Mouse (Mus musculus) adrenal gland, postnatal 10 days (tissue): Measurements from ENCODE around the gene Cxcl1. TPM values are rescaled to one million over a fixed set of nuclear protein-coding genes. Genes with fewer than 3 reads are reported as not detected.
A peak's percentile ranks its signal among the peaks of the same experiment; 100 is the strongest.

Experiments
- DNase-seq: peaks from one replicate; pipeline ENCODE4 v3.0.0; 2021; ENCODE audit warnings: mixed read lengths
- total RNA-seq, 2 experiments: library from RNA; stranded (reverse); gene quantifications; 2 replicates each; pipeline ENCODE4 v1.2.3; 2021

Cxcl1 gene
- total RNA-seq, 2 experiments from 2014 or later: 1.3 TPM

GRCm38 (mm10) chr5:90884628-90885242 is 6.3 kb upstream of the Cxcl1 start:
- DNase-seq: peak; percentile 35

- DNase-seq: no peak
These were observed 2.4 kb upstream of the Cxcl1 start for GRCm38 (mm10) chr5:90888661-90889060.

DNA sequence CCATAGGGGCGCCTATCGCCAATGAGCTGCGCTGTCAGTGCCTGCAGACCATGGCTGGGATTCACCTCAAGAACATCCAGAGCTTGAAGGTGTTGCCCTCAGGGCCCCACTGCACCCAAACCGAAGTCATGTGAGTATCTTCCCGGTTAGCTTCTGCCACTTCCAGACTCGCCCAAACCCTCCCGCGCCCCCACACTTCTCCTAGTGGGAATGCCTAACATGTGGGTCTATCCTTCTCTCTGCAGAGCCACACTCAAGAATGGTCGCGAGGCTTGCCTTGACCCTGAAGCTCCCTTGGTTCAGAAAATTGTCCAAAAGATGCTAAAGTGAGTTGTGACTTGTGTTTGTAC is 398 bp downstream of the Cxcl1 start:
- no peak for DNase-seq

GRCm38 (mm10) chr5:90894231-90894630 is 3.2 kb downstream of the Cxcl1 start:
- DNase-seq: no peak

GRCm38 (mm10) chr5:90897429-90897828 is 6.4 kb downstream of the Cxcl1 start:
- no peak for DNase-seq

GRCm38 (mm10) chr5:90899308-90899707 is 8.3 kb downstream of the Cxcl1 start:
- DNase-seq: no peak

GRCm38 (mm10) chr5:90900147-90900546 is 9.1 kb downstream of the Cxcl1 start:
- DNase-seq: peak; percentile 78

DNA sequence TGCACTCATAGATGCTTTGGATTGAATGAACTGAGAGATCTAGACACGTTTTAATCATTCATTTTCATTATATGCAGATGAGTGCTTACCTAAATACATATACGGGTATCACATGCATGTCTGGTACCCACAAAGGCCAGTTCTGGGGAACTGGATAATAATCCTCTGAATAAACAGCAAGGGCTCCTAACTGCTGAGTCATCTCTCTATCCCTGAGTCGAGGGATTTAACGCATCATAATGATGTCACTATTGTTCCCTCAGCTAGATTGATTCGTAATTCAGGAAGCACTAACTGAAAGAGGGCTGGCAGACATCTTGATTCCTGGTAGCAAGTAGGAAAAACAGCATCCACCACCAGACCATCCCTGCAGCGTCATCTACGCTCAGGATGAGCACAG is 9.6 kb downstream of the Cxcl1 start:
- DNase-seq: no peak

DNA sequence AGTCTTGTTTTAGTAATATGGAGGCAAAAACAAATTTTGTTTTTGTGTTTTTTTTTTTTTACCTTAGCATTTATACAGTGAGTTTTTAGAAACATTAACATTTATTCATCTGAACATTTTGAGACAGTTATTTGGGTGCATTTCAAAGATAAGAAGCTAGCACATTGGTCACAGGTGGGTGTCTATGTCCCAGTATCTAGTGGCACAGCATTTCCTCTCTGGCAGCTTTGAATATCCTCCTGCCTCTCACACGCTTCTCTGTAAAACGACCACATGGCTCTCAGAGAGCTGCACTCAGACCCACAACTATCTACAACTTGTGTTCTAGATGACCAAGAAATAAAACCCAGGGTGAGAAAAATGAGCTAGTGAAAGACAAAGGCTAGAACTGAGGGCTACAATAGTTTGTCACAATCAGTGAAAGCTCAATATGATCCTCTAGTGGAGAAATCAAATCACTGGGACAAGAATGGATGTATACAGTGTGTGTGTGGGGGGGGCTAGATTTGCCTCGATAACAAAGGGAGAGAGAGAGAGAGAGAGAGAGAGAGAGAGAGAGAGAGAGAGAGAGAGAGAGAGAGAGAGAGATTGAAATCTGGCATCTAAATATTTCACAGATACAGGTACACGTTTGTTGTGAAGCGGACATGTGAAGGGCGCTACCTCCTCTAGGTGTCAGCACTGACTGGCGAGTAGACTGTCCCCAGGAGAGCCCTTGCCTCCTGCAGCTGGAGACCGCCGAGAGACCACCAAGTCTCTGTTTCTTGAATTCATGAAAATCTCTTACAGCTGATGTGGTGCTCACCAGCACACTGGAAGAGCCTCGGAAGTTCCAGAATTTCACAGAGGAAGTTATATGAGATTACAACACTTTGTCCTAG is 11.6 kb downstream of the Cxcl1 start:
- DNase-seq: no peak

DNA sequence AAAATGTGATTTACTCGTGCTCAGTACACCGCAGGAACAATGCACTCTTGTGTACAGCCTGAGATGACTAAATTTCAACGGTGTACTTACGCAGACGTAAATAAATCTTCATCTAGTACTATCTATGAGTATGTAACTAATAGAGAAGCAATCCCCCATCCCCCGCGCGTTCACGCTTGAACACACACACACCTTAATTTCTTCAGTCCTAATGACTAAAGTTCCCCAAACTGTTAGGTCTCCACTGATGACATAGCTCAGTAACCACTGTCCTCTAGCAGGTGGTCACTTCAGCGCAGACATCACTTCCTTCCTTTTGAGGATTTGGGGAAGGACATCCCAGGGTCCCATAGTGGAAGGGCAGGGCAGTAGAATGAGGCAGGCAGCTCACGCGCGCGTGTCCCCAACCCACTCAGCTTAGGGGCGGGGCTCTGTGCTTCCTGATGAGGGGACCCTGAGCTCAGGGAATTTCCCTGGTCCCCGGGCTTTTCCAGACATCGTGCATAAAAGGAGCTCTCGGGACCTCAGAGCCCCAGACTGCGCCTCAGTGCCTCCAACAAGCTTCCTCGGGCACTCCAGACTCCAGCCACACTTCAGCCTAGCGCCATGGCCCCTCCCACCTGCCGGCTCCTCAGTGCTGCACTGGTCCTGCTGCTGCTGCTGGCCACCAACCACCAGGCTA is 12.4 kb downstream of the Cxcl1 start, which contains the start of gene Cxcl2:
TSS of gene Cxcl2 (plus strand) at position 533 of the 682 bp plus-strand sequence.
- DNase-seq: no peak

DNA sequence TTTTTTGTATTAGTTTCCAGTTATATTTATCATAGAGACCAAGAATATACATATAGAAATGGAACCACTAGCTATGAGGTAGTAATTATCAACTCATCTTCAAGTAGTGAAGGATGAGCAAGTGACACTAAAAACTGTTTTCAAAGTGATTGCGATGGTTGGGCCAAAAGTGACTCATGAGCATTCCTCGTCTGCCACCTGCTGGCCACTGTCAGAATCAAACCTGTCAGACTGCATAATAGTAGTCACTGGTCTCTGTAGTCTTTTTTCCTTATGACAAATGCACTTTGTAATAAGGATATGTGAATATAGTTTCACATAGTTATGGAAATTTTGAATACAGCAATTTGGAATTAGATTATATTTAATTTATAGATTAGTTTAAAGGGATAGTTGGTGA is 17.9 kb downstream of the Cxcl1 start:
- DNase-seq: peak; percentile 76

GRCm38 (mm10) chr5:90919495-90919894 is 28.5 kb downstream of the Cxcl1 start:
- no peak for DNase-seq

DNA sequence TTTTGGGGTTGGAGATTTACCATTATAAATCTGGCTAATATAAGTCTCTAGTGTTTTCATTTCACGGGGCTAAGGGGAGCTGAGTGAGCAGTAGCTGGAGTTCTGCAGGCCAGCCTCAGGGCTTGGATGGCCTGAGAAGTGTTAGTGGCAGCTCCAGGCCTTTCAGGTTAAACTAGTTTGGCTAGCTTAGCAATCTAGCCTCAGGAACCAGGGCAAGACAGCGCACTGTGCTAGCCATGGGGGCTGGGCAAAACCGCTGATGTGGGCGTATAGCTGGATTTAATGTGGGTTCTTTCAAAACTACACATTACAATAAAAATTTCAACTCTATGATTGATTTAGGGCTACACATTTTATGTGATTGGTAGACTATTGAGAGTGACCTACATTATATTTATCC is 31.9 kb downstream of the Cxcl1 start:
- no peak for DNase-seq

DNA sequence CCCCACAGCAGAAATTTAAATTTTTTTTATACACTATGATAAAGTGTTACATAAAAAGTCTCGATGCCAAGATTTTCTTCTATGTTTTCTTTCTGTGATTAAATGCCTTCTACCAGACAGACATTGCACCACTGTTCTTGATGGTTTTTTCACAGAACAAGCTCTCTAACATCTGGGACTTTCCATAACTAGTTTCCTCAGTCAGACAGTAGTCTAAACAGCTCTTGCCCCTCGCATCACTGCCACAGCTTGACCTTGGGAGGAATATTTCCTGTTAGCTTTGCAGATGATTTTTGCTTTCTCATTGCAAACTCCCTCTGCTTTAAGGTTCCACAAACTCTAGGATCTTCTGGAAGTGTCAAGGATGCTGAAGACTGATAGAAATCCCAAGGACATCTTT is 39.5 kb downstream of the Cxcl1 start:
- peak; percentile 5 for DNase-seq

- DNase-seq: peak; percentile 93
These were observed 40.2 kb downstream of the Cxcl1 start, which contains the start of gene Mthfd2l for GRCm38 (mm10) chr5:90930971-90931851. Gene Mthfd2l, plus strand, starts transcription at chr5:90931117.

GRCm38 (mm10) chr5:90931911-90932310 is 40.9 kb downstream of the Cxcl1 start:
- DNase-seq: no peak

GRCm38 (mm10) chr5:90936706-90937105 is 45.7 kb downstream of the Cxcl1 start:
- DNase-seq: no peak

Other genes with a start within 250 kb of the Cxcl1 start
- gene Cxcl5, start 131.9 kb upstream of the Cxcl1 start, total RNA-seq: not detected
- gene Ppbp, start 122.7 kb upstream of the Cxcl1 start, total RNA-seq: 1 to 10 TPM; 4.4 to 5.8 TPM
- gene Pf4, start 118.8 kb upstream of the Cxcl1 start, total RNA-seq: 10 to 100 TPM; 27.3 to 27.8 TPM
- gene Cxcl3, start 105.1 kb upstream of the Cxcl1 start, total RNA-seq: not detected
- gene Cxcl15, start 96.7 kb upstream of the Cxcl1 start, total RNA-seq: not detected
- gene Cxcl2, start 12.6 kb downstream of the Cxcl1 start, total RNA-seq: under 1 TPM in 1 of 2 experiments, not detected in 1; 0.36 TPM
- 10 to 100 TPM; 14.8 to 16.1 TPM for gene Mthfd2l, start 39.9 kb downstream of the Cxcl1 start, total RNA-seq
- not detected for gene Epgn, start 136.2 kb downstream of the Cxcl1 start, total RNA-seq
- under 1 TPM in 1 of 2 experiments, not detected in 1; 0.09 TPM for gene Ereg, start 183.4 kb downstream of the Cxcl1 start, total RNA-seq
- gene Areg, start 248.4 kb downstream of the Cxcl1 start, total RNA-seq: under 1 TPM in 1 of 2 experiments, not detected in 1; 0.21 TPM